Mouse (Mus musculus): Measurements from ENCODE around the gene Gstt3. TPM values are rescaled to one million over a fixed set of nuclear protein-coding genes. Genes with fewer than 3 reads are reported as not detected.

The Gstt3 gene
- polyA plus RNA-seq, 1 experiment, result 8.7 TPM

DNA sequence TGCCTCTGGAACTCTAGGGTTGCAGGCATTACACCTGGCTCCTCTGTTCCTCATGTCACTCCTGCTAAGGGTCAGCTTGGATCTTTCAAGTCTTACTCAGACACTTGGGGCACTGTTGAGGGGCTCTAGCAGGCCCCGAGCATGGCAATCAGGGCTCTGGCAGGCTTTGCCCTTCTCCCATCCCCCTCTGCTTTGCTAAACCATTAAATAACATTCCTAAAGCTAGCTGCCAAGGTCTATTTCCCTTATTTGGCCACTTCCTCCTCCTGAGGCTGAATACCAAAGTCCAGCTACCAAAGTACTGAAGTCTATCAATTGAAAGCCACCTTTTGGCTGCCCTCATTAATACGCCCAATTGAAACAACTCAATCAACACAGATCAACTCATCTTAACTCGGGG, 13.7 kb upstream of the Gstt3 start:
- 39% methylated on average over 3 of the region's 3 CpGs for WGBS

DNA sequence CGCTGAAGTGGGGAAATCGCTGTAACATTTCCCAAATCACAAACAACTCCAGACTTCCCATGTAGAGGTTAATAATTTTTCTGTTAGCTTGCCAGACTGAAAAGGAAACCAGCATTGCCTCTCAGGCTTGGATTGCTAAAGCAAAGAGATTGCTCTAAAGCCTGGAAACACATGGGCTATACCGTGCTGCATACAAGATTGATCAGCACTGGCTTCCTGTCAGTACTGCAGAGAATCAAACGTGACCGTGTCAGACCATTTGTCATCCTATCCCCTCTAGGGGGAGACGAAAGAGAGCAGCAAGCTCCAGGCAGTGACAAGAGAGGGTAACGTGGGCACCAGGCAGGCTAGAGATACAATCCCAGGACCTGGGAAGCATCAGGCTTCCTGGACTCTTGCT, 9.6 kb upstream of the Gstt3 start:
- WGBS, result 40% methylated on average over 7 of the region's 7 CpGs
- Histone ChIP-seq H3K27me3 (ENCODE audit: control insufficient read depth, insufficient read depth, low read length) (no peaks in the 10 kb centered on the region), H3K27ac (ENCODE audit: insufficient read depth, low read length) (no peak overlapping the region), H3K4me1 (ENCODE audit: control insufficient read depth, insufficient read depth, low read length) (no peaks in the 10 kb centered on the region; the same call in 1 of the 2 replicates), H3K4me3 (replicated peaks; ENCODE audit: insufficient read depth, low read depth, low read length) (no peak overlapping the region)
- TF ChIP-seq POLR2A (IDR thresholded peaks at IDR 0.05; ENCODE audit: borderline replicate concordance, insufficient read depth, low read length) (no peak), CTCF (IDR thresholded peaks at IDR 0.05; ENCODE audit: borderline replicate concordance, insufficient read depth, low read depth, low read length) (no peak)
- no peak for DNase-seq

More for the DNA sequence above, 13.7 kb upstream of the Gstt3 start:
- Histone ChIP-seq H3K4me3 (replicated peaks; ENCODE audit: insufficient read depth, low read depth, low read length) (no peak overlapping the region), H3K27me3 (ENCODE audit: control insufficient read depth, insufficient read depth, low read length) (no peaks in the 10 kb centered on the region), H3K27ac (ENCODE audit: insufficient read depth, low read length) (no peak overlapping the region), H3K4me1 (ENCODE audit: control insufficient read depth, insufficient read depth, low read length) (peaks cover 4% of the 10 kb centered on the region)
- DNase-seq, result no peak
- TF ChIP-seq CTCF (IDR thresholded peaks at IDR 0.05; ENCODE audit: borderline replicate concordance, insufficient read depth, low read depth, low read length) (no peak), POLR2A (IDR thresholded peaks at IDR 0.05; ENCODE audit: borderline replicate concordance, insufficient read depth, low read length) (no peak)

DNA sequence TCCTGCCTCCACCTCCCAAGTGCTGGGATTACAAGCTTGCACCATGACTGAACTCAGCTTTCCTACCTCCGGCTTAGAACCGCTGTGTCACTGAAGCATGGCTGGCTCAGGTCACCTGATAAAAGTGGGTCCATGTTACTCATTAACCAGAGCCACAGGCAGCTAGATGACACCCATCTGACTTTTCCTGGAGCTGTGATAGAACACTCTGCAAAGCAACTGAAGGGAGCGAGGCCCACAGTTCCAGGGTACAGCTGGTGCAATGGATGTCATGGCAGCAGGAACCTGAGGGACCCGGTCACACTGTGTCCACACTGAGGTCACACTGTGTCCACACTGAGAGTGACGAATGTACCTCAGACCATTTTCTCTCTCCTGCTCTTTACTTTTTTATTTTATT, 8.6 kb upstream of the Gstt3 start:
- WGBS, result 95% methylated on average over 5 of the region's 5 CpGs
- Histone ChIP-seq H3K27me3 (ENCODE audit: control insufficient read depth, insufficient read depth, low read length) (no peaks in the 10 kb centered on the region), H3K4me1 (ENCODE audit: control insufficient read depth, insufficient read depth, low read length) (no peaks in the 10 kb centered on the region; the same call in 1 of the 2 replicates), H3K4me3 (replicated peaks; ENCODE audit: insufficient read depth, low read depth, low read length) (no peak overlapping the region), H3K27ac (ENCODE audit: insufficient read depth, low read length) (no peak overlapping the region)
- no peak for DNase-seq
- no peak for TF ChIP-seq CTCF (IDR thresholded peaks at IDR 0.05; ENCODE audit: borderline replicate concordance, insufficient read depth, low read depth, low read length)

DNA sequence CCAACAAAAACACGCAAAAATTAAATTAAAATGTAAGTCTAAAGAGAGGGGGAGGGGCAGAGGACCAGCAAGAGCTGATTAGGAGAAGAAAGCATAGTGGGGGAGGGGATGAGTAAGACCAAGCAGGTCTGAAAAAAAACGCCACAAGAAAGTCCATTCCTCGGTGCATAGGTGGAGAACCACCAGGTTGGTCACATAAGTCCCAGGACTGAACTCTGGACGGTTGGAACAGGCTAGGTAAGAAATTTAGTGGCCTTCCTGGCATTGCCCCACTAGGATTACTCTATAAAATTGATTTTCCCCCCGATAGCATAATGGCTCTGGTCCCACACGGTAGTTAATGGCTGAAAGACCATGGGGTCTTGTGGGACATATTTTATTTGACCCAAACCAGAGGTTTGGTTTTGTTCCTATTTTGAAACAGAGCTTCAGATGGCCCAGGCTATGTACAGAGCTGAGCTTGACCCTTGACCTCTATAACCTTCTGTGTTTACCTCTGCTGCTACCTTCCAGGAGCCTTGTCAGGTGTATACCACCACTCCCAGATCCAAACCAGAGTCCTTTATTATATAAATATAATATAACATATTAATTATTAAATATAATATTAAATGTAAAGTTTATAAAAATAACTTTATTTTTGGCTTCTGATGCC, 8.0 kb upstream of the Gstt3 start:
- Histone ChIP-seq H3K27me3 (ENCODE audit: control insufficient read depth, insufficient read depth, low read length) (no peaks in the 10 kb centered on the region), H3K4me1 (ENCODE audit: control insufficient read depth, insufficient read depth, low read length) (no peaks in the 10 kb centered on the region; the same call in 1 of the 2 replicates), H3K27ac (ENCODE audit: insufficient read depth, low read length) (no peak overlapping the region), H3K4me3 (replicated peaks; ENCODE audit: insufficient read depth, low read depth, low read length) (no peak overlapping the region)
- no peak for TF ChIP-seq CTCF (IDR thresholded peaks at IDR 0.05; ENCODE audit: borderline replicate concordance, insufficient read depth, low read depth, low read length)
- TF ChIP-seq POLR2A (IDR thresholded peaks at IDR 0.05; ENCODE audit: borderline replicate concordance, insufficient read depth, low read length), result no peak
- no peak for DNase-seq
- WGBS, result 84% methylated on average over 6 of the region's 6 CpGs

DNA sequence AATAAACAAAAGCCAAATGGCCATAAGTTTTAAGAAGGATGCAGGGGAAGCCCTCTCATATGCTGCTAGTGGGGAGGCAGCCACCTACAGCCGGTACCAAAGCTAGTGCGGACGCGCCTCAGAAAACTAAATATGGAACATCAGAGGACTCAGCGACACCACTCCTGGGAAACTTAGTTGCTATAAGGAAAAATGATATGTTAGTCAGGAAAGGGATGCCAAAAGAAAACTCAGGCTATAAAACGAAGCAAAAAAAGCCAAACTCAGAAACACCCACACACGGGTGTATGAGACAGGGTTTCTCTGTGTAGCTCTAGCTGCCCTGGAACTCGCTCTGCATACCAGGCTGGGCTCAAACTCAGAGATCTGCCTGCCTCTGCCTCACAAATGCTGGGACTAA, 7.1 kb upstream of the Gstt3 start:
- DNase-seq, result no peak
- 93% methylated on average over 8 of the region's 8 CpGs for WGBS
- Histone ChIP-seq H3K27me3 (ENCODE audit: control insufficient read depth, insufficient read depth, low read length) (no peaks in the 10 kb centered on the region), H3K4me1 (ENCODE audit: control insufficient read depth, insufficient read depth, low read length) (no peaks in the 10 kb centered on the region), H3K4me3 (replicated peaks; ENCODE audit: insufficient read depth, low read depth, low read length) (no peak overlapping the region), H3K27ac (ENCODE audit: insufficient read depth, low read length) (no peak overlapping the region)
- TF ChIP-seq CTCF (IDR thresholded peaks at IDR 0.05; ENCODE audit: borderline replicate concordance, insufficient read depth, low read depth, low read length) (no peak), POLR2A (IDR thresholded peaks at IDR 0.05; ENCODE audit: borderline replicate concordance, insufficient read depth, low read length) (no peak)

DNA sequence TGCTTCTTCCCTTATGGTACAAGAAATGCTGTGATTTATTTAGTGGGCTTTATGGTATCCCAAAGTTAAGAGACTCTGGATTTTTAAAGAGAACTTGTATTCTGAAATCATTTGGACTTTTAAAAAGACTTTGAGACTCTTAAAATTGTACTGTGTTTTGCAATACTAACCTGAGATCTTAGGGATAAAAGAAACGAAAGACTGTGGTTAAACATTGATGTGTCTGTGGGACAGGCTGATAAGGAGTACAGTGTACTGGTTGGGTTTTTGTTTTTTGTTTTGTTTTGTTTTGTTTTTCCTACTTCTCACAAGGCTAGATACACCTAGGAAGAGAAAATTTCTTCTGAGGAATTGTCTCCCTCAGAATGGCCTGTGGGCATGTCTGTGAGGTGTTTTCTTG, 4.2 kb upstream of the Gstt3 start:
- no peak for DNase-seq
- no peaks in the 10 kb centered on the region for H3K4me1 ChIP-seq (ENCODE audit: control insufficient read depth, insufficient read depth, low read length)
- no peaks in the 10 kb centered on the region; the same call in 1 of the 2 replicates for H3K27me3 ChIP-seq (ENCODE audit: control insufficient read depth, insufficient read depth, low read length)
- no peak overlapping the region for H3K4me3 ChIP-seq (replicated peaks; ENCODE audit: insufficient read depth, low read depth, low read length)
- no peak overlapping the region for H3K27ac ChIP-seq (ENCODE audit: insufficient read depth, low read length)
- WGBS, result 72% methylated on average over 1 of the region's 1 CpGs
- no peak for TF ChIP-seq CTCF (IDR thresholded peaks at IDR 0.05; ENCODE audit: borderline replicate concordance, insufficient read depth, low read depth, low read length)

DNA sequence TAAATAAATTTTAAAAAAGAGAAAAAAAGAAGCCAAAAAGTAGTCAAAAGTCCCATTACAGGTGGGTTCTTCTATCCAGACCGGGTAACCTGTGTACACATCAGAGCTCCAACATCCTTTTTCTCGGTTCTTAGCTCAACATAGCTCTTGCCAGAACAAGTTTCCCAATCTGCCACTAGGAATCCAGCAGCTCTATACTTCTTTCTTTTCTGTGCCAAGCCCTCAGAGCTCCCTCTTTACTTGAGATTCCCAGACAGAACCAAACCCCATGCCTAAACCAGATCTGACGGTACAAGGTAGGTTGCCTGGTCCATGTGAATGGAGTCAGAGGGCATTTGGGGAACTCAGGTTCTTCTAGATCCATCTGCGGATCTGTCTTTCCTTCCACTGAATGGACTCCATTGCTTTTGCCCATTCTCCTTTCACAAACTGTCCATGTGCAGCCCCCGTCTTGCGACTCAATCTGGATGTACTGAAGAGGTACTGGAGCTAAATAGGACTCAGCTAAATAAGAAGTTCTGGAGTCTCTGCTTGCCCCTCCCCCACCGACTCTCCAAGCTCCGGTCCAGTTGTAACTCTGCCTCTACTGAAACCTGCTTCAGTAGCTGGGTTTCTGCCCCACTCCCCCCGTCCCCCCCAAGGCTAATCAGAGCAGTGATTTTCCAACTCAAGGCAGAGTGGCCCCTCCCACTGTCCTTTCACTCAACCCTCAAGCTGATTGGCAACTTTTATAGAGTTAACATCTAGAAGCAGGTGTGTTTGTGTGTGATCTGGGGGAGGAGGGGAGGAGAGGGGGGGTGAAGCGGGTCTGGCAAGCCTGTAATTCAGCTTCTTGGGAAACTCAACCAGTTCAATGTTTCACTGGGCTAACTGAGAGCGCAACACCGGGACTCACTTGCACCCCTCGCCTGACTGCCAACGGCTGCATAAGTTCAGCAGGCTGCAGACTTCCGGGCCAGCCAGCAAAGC, 1.7 kb downstream of the Gstt3 start:
- Histone ChIP-seq H3K4me1 (ENCODE audit: control insufficient read depth, insufficient read depth, low read length) (peaks cover 3% of the 10 kb centered on the region; the same call in 1 of the 2 replicates), H3K4me3 (replicated peaks; ENCODE audit: insufficient read depth, low read depth, low read length) (no peak overlapping the region)
- TF ChIP-seq POLR2A (IDR thresholded peaks at IDR 0.05; ENCODE audit: borderline replicate concordance, insufficient read depth, low read length), result no peak
- TF ChIP-seq CTCF (IDR thresholded peaks at IDR 0.05; ENCODE audit: borderline replicate concordance, insufficient read depth, low read depth, low read length), result no peak

More for the DNA sequence above, 1.7 kb downstream of the Gstt3 start:
- WGBS, result 44% methylated on average over 15 of the region's 15 CpGs
- H3K27ac ChIP-seq (ENCODE audit: insufficient read depth, low read length), result no peak overlapping the region
- no peaks in the 10 kb centered on the region; the same call in 1 of the 2 replicates for H3K27me3 ChIP-seq (ENCODE audit: control insufficient read depth, insufficient read depth, low read length)
- no peak for DNase-seq
